Mouse (Mus musculus) natural killer cell, adult 2 months (primary cell): ENCODE measurements at regions not wholly inside any gene's neighbourhood (a gene's known extent, or its start where the extent isn't known, plus 50 kb on each side); places are given as distances from the start of the nearest gene placed in this dataset.
"Not testable (repeated sequence)": the region's sequence is repeated elsewhere in the genome, so short reads cannot be mapped to it uniquely, and the experiment has no call there.

ENCODE experiments used
- DNase-seq, 2 experiments: peaks; one replicate each; pipeline ENCODE4 v3.0.0; 2022; ENCODE audit warnings: low spot score in 2 of 2

DNA sequence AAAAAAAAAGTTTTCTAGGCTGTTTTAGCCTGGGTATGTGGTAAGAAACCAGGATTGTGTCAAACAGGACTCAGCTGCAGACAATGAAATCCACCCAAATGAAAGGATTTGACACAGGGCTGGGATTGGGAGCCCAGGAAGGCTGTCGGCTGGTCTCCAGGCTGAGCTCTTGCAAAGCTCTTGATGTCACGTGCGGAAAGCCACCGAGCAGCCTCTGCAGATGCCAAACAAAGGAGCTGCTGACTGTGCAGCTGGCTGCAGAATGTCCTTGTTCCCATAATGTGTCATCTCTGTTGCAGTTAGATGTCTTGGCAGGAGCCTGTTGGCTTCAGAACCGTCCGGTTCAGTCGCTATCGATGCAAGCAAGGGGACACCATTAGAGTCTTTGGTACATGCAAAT, 56.1 kb downstream of the Bbs10 start:
- DNase-seq, result no peak

DNA sequence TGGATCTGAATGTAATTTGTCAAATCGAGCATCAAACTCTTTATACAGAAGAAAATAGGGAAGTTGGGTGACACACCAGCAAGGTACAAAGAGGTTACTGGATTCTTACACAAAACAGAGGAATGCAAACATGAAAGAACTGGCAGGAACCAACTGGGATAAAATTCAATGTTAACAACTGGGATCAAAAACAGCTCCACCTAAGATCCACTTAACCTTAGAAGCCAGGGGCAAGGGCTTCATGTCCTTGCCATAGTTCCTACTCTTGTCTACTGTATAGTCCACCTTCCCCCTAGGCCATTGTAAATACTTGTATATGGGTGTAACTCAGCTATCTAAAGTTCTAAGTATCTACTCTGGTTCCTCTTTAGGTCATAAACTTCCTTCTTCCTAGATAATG, 59.9 kb downstream of the Bbs10 start:
- not testable (repeated sequence) for DNase-seq

DNA sequence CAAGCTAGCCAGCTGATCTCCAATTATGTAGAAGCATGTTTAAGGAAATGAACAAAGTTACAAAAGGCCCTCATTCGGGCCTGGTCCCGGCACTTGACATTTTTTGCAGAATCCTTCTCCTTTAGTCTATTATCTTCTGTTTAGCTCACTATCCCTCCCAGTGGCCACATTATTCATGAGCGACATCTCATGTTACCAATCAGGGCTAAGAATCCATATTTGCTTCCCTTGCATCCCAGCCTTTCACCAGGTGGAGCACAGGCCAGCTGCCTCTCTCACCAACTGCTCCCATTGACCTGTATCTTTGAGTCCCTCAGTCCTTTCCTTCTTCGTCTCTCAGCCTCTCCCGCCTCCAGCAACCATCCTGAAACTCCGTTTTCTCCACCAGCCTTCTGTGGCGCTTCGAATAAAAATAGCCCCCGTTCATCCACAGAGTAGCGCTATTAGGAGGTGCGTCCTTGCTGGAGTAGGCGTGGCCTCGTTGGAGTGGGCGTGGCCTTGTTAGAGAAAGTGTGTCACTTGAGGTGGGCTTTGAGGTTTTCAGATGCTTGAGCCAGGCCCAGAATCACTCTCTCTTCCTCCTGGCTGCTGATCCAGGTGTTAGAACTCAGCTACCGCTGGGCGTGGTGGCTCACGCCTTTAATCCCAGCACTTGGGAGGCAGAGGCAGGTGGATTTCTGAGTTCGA, 63.4 kb downstream of the Bbs10 start:
- DNase-seq, result no peak

DNA sequence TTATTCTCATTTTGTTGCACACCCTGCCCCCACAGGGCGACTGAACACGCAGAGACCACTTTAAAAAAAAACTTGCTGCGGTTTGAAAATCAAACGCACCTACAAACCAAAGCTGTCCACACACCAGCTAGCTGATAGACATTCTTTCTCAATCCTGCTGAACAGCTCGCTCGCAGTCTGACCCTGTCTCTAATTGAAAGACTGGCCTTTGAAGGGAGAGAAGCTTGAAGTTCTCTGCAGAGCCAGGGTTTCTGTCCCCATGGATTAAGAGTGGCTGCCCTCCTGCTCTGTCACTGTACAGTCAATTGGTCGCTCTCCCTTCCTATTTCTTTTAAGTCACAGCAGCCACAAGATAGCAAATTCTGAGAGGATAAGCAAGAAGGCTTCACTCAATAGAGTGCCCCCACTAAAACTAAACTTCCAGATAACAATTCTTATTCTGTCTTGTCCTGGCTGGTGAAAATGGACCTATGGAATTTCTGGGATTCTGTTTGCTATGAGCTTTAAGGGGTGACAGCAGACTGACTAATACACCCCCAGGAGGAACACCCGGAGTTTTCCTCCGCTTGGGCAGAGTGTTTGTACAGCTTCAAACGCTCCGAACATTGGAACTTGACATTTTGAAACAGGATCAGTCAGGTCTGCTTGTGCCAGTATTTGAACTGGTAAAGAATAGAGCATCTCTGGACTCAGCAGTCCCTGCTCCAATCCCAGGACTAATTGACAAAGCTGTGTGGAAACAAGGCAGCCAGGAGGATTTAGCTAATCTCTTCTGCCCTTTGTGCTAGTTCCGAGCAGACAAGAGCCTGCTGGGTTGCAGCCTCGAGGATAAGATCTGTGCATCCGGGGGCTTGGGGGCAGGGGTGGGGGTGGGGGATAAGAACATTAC, 65.5 kb downstream of the Bbs10 start:
- no peak for DNase-seq

DNA sequence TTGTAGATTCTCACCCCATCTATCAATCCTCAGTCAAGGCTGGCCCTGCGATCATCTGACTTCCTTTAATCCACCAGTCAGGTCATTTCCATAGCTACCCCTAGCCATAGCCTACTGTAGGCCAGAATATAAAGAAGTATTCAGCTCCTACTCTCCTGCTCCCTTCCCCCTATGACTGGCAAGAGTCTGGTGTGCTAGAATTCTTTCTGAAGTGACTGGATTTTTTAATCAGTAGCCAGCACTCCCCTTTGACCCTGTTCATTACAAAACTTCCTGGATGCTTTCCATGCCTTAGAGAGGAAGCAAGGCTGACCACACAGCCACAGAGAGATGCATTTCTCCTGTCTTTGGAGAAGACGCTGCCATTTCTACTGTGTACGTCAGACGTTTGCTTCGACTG, 66.5 kb downstream of the Bbs10 start:
- DNase-seq, result no peak

DNA sequence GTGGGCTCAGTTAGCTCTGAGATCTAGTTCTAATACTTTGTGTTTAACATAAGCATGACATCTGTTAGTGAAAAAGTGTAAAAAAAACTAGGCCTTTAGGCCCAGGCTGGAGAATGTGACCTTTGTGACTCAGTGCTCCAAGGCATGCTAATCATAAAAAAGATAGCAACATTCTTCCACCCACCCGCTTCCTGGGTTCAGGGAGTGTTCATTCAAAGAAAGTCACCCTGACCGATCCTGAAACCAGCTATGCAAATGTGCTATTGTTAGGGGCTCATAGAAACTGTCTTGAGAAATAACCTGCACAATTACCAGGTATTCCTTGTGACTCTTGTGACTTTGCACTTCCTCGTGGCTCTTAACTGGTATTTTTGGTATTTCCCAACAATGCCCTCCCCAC, 70.6 kb downstream of the Bbs10 start:
- DNase-seq, result not testable (repeated sequence)

- DNase-seq, result no peak
These were observed 79.7 kb downstream of the Bbs10 start for GRCm38 (mm10) chr10:111378047-111378618.

DNA sequence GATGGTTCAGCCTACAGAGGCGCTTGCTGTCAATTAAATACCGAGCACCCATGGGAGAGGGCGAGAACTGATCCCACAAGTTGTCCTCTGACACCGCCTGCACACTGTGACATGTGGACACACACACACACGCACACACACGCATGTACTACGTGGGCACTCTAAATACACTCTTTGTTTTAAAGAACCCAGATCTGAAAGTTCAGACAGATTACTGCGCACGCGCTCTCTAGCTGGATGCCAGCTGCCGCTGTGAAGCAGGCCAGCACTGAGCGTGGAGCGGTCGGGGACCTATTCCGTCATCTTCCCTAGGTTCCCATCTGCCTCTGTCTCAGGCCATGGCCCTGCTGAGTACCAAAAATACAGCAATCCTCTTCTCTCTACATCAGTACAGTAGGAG, 83.2 kb downstream of the Bbs10 start:
- no peak for DNase-seq

DNA sequence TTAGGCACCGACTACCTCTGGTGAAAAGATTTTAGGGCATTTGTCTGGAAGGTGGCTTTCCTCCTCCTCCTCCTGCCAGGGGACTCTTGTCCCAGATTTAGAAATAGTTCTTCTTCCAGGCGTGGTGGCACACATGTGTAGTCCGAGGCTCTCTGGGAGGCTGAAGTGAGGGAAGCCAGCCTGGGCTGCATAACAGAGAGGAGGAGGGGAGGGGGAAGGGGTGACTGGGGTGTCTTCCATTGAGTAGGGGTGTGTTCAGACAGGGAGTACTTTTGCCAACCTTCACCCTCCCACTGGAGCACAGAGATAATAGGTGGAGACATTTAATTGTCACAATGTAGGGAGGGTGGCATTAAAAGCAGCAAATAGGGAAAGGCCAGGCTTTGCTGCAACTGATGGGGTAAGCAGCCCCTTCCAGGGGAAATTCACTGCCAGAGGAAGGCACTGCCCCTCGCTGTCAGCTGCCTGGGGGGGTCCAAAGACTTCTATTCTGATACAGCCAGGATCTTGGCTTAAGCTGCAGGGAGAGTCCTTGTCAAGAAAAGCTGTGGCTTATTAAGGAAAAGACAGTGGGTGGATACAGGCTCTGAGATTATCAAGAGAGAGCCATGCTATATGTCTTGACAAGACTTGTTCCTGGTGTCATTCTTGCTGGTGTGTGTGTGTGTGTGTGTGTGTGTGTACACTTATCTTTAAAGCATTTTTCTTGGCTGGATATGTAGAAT, 83.9 kb downstream of the Bbs10 start:
- DNase-seq, result no peak

DNA sequence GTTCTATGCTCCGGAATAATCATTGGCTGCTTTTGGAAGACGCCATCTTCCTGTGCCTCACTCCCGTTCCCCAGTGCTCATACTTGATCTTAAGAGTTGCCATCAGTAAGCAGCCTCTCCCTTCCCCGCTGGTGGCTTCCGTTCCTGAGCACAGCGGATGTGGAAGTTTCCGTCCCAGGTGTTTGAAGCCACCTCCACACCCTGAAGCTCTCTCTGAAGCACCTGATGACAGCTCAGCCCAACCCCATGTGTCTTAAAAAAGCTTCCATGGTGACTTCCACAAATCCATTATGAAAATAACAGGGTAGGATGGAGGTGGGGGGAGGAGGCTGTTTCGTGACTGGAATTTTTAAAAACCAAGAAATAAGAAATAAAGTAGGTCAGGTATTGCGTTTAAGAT, 87.1 kb downstream of the Bbs10 start:
- no peak for DNase-seq

DNA sequence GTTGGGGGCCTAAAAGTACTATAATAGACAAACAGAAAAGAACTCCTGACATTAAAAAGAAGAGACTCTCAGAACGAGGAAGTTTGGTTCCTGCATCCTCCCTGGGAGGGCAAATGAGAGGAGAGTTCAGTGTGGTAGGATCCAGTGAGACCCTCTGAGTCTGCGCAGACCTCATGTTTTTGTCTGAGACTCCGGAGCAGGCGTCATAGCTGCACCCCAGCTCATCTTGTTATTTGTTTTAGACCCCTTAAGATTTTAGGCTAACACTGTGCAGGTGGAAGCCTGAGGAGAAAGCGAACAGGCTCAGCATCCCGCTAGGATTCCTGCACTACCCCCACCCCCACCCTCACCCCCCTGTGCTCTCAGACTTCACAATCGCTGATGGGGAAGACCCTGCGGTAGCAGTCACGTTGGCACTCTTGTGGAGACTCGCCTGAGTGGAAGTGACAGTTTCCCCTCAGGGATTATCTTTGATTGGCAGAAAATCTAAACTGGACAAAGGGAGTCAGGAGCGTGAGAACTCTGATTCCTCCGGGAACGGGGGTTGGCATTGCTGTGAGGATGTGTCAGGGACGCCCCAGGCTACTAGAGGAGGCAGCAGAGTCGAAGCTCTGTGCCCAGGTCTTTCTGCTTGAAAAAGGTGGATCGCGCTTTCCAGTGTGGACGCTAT, 85.0 kb upstream of the Nap1l1 start:
- no peak for DNase-seq

- DNase-seq, result no peak
These were observed 84.3 kb upstream of the Nap1l1 start for GRCm38 (mm10) chr10:111388545-111389320.

GRCm38 (mm10) chr10:111389890-111390289, 83.1 kb upstream of the Nap1l1 start:
- no peak for DNase-seq

DNA sequence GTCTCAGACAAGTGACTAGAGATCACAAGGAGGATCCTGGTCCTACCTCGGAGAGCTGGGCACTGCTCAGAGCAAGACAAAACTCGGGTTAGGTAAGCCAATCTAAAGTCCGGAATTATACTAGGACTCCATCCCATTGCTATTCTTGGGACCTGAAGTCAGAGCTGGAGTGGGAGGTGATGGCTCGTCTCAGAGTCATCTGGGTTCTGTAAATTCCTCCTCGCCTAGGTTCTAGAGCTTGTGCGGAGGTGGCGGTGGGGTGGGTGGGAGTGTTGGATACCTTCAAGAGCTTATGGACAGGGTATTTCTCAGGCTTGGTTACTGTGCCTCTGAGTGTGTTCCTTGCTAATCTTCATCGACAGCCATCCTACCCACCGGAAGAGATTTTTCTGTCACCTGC, 78.6 kb upstream of the Nap1l1 start:
- DNase-seq, result no peak

DNA sequence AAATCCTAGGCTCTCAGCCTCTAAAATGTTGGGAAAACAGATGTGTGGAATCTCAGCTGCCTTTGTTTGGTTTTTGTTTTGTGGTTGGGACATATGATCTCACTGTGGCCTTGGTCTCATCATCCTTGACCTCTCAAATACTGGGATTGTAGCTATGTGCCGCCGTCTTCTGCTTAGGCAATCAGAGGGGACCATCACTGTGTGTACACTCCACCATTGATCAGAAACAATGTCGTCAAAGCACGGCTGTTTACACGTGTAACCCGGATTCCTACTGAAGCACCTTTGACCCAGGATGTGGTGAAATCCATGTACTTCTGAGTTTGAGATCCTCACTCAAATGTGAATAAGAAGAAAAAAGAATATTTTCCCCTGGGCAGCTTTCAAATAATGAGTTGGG, 68.0 kb upstream of the Nap1l1 start:
- no peak for DNase-seq

- DNase-seq, result no peak
These were observed 64.1 kb upstream of the Nap1l1 start for GRCm38 (mm10) chr10:111408887-111409286.

DNA sequence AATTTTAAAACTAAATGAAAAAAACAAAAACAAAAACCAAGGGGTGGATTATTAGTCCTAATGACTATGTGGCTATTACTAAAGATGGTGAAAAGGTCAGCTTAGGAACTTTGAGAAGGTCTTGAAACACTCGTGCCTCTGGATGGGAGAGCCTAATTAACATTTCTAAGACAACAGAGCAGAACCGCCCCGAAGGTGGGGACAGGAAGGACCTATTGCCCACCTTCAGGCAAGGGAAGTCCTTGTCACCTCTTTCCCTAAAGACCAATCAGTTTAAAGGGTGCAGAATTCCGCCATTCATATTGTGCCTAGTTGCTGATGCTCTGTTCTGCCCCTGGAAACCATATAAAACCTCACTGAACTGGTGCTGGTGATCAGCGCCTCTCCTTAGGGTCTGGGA, 63.5 kb upstream of the Nap1l1 start:
- no peak for DNase-seq

DNA sequence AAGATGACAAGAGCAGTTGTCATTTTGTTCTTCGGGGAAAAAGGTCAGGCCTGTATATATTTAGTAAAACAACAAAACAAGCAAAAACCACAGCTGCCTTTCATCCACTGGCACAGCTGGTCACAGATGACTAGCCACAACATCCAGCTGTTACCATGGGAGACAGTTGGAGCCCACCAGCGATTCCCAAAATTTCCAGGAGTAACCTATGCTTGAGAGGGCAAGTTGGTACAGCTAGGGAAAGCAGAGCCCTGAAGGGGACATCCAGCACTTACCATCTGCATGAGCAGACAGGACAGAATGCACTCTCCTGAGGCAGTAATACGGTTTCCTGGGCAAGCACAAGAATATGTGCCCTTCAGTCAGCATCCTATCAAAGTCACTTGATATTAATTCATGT, 62.9 kb upstream of the Nap1l1 start:
- DNase-seq, result no peak

DNA sequence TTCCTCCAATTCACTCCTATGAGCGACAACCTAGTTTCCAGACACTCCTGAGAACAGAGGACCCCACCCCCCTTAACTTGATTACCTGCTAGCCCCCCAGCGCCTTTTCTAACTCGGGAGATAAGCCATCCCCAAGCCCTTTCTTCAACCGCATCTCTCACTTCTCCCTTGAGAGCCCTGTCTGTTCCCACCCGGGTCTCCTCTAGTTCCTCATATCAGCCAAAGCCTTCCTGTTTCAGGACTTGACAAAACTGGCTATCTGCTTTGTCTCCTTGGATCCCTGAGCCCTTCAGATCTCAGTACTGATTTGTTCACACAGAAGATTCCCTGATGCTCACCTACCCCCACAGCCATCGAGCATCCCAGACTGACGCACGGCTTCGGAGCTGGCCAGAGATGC, 61.5 kb upstream of the Nap1l1 start:
- no peak for DNase-seq

DNA sequence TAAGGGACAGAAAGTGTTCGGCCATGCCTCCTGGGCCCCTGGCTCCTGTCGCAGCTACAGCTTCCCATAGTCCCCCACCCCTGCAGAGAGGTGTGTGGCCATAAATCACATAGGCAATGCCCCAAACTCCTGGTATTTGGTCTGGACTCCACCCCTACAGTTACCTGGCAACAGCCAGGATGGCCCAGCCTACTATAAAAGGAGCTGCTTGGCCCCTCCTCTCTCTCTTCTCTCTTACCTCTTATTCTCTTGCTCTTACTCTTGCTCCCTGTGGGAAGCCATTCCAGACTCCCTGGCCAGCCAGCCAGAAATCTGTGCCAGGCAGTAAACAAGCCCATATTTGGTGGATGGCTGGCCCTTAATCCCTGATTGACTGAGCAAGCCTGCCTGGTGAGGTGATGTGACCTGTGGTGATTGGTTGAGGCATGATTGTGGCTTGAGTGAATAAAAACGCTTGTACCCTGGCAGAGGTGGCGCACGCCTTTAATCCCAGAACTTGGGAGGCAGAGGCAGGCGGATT, 56.4 kb upstream of the Nap1l1 start:
- DNase-seq, result no peak
